Mouse (Mus musculus) lung, adult 2 months (tissue): Measurements from ENCODE around the gene Adam21.
"Not testable (repeated sequence)": the region's sequence is repeated elsewhere in the genome, so short reads cannot be mapped to it uniquely, and the experiment has no call there.

Source experiments
- CTCF ChIP-seq: fragments of 200-500 bp; IDR thresholded peaks from 2 replicates; pipeline ENCODE4 v1.5.1; 2011; ENCODE audit warnings: mild to moderate bottlenecking, low read length, control low read depth; ENCODE audit not compliant: insufficient read depth
- POLR2A ChIP-seq: fragments of 200-500 bp; IDR thresholded peaks from 2 replicates; pipeline ENCODE4 v1.6.1; 2011; ENCODE audit warnings: low read depth, mild to moderate bottlenecking, control low read depth, low read length, borderline replicate concordance; ENCODE audit errors: extremely low read depth

- TF ChIP-seq CTCF, POLR2A: not testable (repeated sequence)
Observed at GRCm38 (mm10) chr12:81530587-81530986, 37.7 kb downstream of the Adam21 start.
